Mouse (Mus musculus): Measurements from ENCODE around the gene Rcsd1. TPM values are rescaled to one million over a fixed set of nuclear protein-coding genes. Genes with fewer than 3 reads are reported as not detected.

The Rcsd1 gene
- polyA plus RNA-seq, 1 experiment = 6.0 TPM

- H3K27ac ChIP-seq (ENCODE audit: insufficient read depth, low read length) = no peak overlapping the region
- H3K4me3 ChIP-seq (ENCODE audit: insufficient read depth, low read length) = no peak overlapping the region
- H3K4me1 ChIP-seq (ENCODE audit: control insufficient read depth, insufficient read depth, low read length) = peaks cover 2% of the 10 kb centered on the region; the same call in 1 of the 2 replicates
- TF ChIP-seq POLR2A (IDR thresholded peaks at IDR 0.05; ENCODE audit: extremely low read depth, insufficient read depth, low read length) (no peak), CTCF (IDR thresholded peaks at IDR 0.05; ENCODE audit: extremely low read depth, insufficient read depth, low read length) (no peak)
Observed at GRCm38 (mm10) chr1:165705868-165706348, 3.6 kb downstream of the Rcsd1 start.

- TF ChIP-seq CTCF (IDR thresholded peaks at IDR 0.05; ENCODE audit: extremely low read depth, insufficient read depth, low read length) = no peak
- no peak for TF ChIP-seq POLR2A (IDR thresholded peaks at IDR 0.05; ENCODE audit: extremely low read depth, insufficient read depth, low read length)
- no peak overlapping the region for H3K27ac ChIP-seq (ENCODE audit: insufficient read depth, low read length)
- H3K4me3 ChIP-seq (ENCODE audit: insufficient read depth, low read length) = no peak overlapping the region
- H3K4me1 ChIP-seq (ENCODE audit: control insufficient read depth, insufficient read depth, low read length) = peaks cover 2% of the 10 kb centered on the region; the same call in 1 of the 2 replicates
Observed at GRCm38 (mm10) chr1:165705368-165705767, 4.2 kb downstream of the Rcsd1 start.

- Histone ChIP-seq H3K4me1 (ENCODE audit: control insufficient read depth, insufficient read depth, low read length) (peaks cover 2% of the 10 kb centered on the region; the same call in 1 of the 2 replicates), H3K4me3 (ENCODE audit: insufficient read depth, low read length) (no peak overlapping the region), H3K27ac (ENCODE audit: insufficient read depth, low read length) (no peak overlapping the region)
- TF ChIP-seq CTCF (IDR thresholded peaks at IDR 0.05; ENCODE audit: extremely low read depth, insufficient read depth, low read length) = no peak
- no peak for TF ChIP-seq POLR2A (IDR thresholded peaks at IDR 0.05; ENCODE audit: extremely low read depth, insufficient read depth, low read length)
Observed at GRCm38 (mm10) chr1:165704841-165705240, 4.7 kb downstream of the Rcsd1 start.

- TF ChIP-seq CTCF (IDR thresholded peaks at IDR 0.05; ENCODE audit: extremely low read depth, insufficient read depth, low read length) (no peak), POLR2A (IDR thresholded peaks at IDR 0.05; ENCODE audit: extremely low read depth, insufficient read depth, low read length) (no peak)
- Histone ChIP-seq H3K4me3 (ENCODE audit: insufficient read depth, low read length) (0 out of 2 replicates have a peak overlapping the region, but pooled peaks have one; percentile 4), H3K27ac (ENCODE audit: insufficient read depth, low read length) (no peak overlapping the region), H3K4me1 (ENCODE audit: control insufficient read depth, insufficient read depth, low read length) (peaks cover 2% of the 10 kb centered on the region; the same call in 1 of the 2 replicates)
Observed at GRCm38 (mm10) chr1:165702221-165703031, 7.1 kb downstream of the Rcsd1 start.

- Histone ChIP-seq H3K4me1 (ENCODE audit: control insufficient read depth, insufficient read depth, low read length) (peaks cover 2% of the 10 kb centered on the region; the same call in 1 of the 2 replicates), H3K27ac (ENCODE audit: insufficient read depth, low read length) (no peak overlapping the region), H3K4me3 (ENCODE audit: insufficient read depth, low read length) (no peak overlapping the region)
- TF ChIP-seq CTCF (IDR thresholded peaks at IDR 0.05; ENCODE audit: extremely low read depth, insufficient read depth, low read length) (no peak), POLR2A (IDR thresholded peaks at IDR 0.05; ENCODE audit: extremely low read depth, insufficient read depth, low read length) (no peak)
Observed at GRCm38 (mm10) chr1:165701562-165701961, 8.0 kb downstream of the Rcsd1 start.

- no peak overlapping the region for H3K4me3 ChIP-seq (ENCODE audit: insufficient read depth, low read length)
- TF ChIP-seq POLR2A (IDR thresholded peaks at IDR 0.05; ENCODE audit: extremely low read depth, insufficient read depth, low read length) = no peak
- no peak for TF ChIP-seq CTCF (IDR thresholded peaks at IDR 0.05; ENCODE audit: extremely low read depth, insufficient read depth, low read length)
- H3K4me1 ChIP-seq (ENCODE audit: control insufficient read depth, insufficient read depth, low read length) = peaks cover 2% of the 10 kb centered on the region; the same call in 1 of the 2 replicates
- no peak overlapping the region for H3K27ac ChIP-seq (ENCODE audit: insufficient read depth, low read length)
Observed at GRCm38 (mm10) chr1:165700933-165701518, 8.5 kb downstream of the Rcsd1 start.

- H3K4me3 ChIP-seq (ENCODE audit: insufficient read depth, low read length) = no peak overlapping the region
- H3K27ac ChIP-seq (ENCODE audit: insufficient read depth, low read length) = no peak overlapping the region
- TF ChIP-seq POLR2A (IDR thresholded peaks at IDR 0.05; ENCODE audit: extremely low read depth, insufficient read depth, low read length) = no peak
- no peak for TF ChIP-seq CTCF (IDR thresholded peaks at IDR 0.05; ENCODE audit: extremely low read depth, insufficient read depth, low read length)
- H3K4me1 ChIP-seq (ENCODE audit: control insufficient read depth, insufficient read depth, low read length) = peaks cover 2% of the 10 kb centered on the region; the same call in 1 of the 2 replicates
Observed at GRCm38 (mm10) chr1:165700376-165700815, 9.2 kb downstream of the Rcsd1 start.

GRCm38 (mm10) chr1:165697701-165698100, 11.9 kb downstream of the Rcsd1 start:
- H3K27ac ChIP-seq (ENCODE audit: insufficient read depth, low read length) = no peak overlapping the region
- TF ChIP-seq POLR2A (IDR thresholded peaks at IDR 0.05; ENCODE audit: extremely low read depth, insufficient read depth, low read length) (no peak), CTCF (IDR thresholded peaks at IDR 0.05; ENCODE audit: extremely low read depth, insufficient read depth, low read length) (no peak)
- H3K4me1 ChIP-seq (ENCODE audit: control insufficient read depth, insufficient read depth, low read length) = peaks cover under 1% of the 10 kb centered on the region; the same call in 1 of the 2 replicates
- H3K4me3 ChIP-seq (ENCODE audit: insufficient read depth, low read length) = no peak overlapping the region

GRCm38 (mm10) chr1:165696870-165697269, 12.7 kb downstream of the Rcsd1 start:
- Histone ChIP-seq H3K4me1 (ENCODE audit: control insufficient read depth, insufficient read depth, low read length) (no peaks in the 10 kb centered on the region), H3K27ac (ENCODE audit: insufficient read depth, low read length) (no peak overlapping the region), H3K4me3 (ENCODE audit: insufficient read depth, low read length) (no peak overlapping the region)
- TF ChIP-seq POLR2A (IDR thresholded peaks at IDR 0.05; ENCODE audit: extremely low read depth, insufficient read depth, low read length) (no peak), CTCF (IDR thresholded peaks at IDR 0.05; ENCODE audit: extremely low read depth, insufficient read depth, low read length) (no peak)
